Mouse (Mus musculus) intestine, postnatal 0 days (tissue): ENCODE results near the gene Lrig3. TPM values are rescaled to one million over a fixed set of nuclear protein-coding genes. Genes with fewer than 3 reads are reported as not detected.

Source experiments
- ATAC-seq: fragments of 200-750 bp; cut with Nextera tagmentation; 2 replicates; pipeline ENCODE4 v1.8.0; 2017; ENCODE audit warnings: mild to moderate bottlenecking, moderate TSS enrichment, moderate library complexity
- H3K27ac ChIP-seq: fragments of 300-500 bp; sonication (generic); 2 replicates; pipeline ENCODE4 v1.5.1; 2014; ENCODE audit warnings: mild to moderate bottlenecking, low read depth, low read length, moderate library complexity
- H3K27me3 ChIP-seq: fragments of 300-500 bp; sonication (generic); replicated peaks from 2 replicates; pipeline ENCODE4 v1.6.1; 2014; ENCODE audit warnings: low read length, mixed read lengths; ENCODE audit not compliant: control insufficient read depth, insufficient read depth
- H3K36me3 ChIP-seq: fragments of 300-500 bp; sonication (generic); 2 replicates; pipeline ENCODE4 v1.6.1; 2014; ENCODE audit warnings: mild to moderate bottlenecking, moderate library complexity; ENCODE audit not compliant: control insufficient read depth, insufficient read depth
- H3K4me1 ChIP-seq: fragments of 300-500 bp; sonication (generic); replicated peaks from 2 replicates; pipeline ENCODE4 v1.6.1; 2014; ENCODE audit warnings: antibody characterized with exemption, low read length, mixed read lengths; ENCODE audit not compliant: control insufficient read depth, insufficient read depth
- H3K4me2 ChIP-seq: fragments of 300-500 bp; sonication (generic); replicated peaks from 2 replicates; pipeline ENCODE4 v1.6.1; 2014; ENCODE audit warnings: low read depth, mild to moderate bottlenecking, moderate library complexity
- H3K4me3 ChIP-seq: fragments of 300-500 bp; sonication (generic); 2 replicates; pipeline ENCODE4 v1.5.1; 2014; ENCODE audit warnings: low read depth, low read length
- H3K9ac ChIP-seq: fragments of 300-500 bp; sonication (generic); 2 replicates; pipeline ENCODE4 v1.6.1; 2014; ENCODE audit warnings: mild to moderate bottlenecking, low read depth, low read length
- H3K9me3 ChIP-seq: fragments of 300-500 bp; sonication (generic); 2 replicates; pipeline ENCODE4 v1.6.1; 2016; ENCODE audit warnings: mixed run types; ENCODE audit not compliant: control insufficient read depth
- CTCF ChIP-seq: sonication (generic); IDR thresholded peaks from 2 replicates; pipeline ENCODE4 v1.5.1; 2016; ENCODE audit warnings: low read depth, mild to moderate bottlenecking, control low read depth, antibody characterized with exemption, moderate library complexity
- WGBS: fragments of 180-500 bp; shearing (Covaris S2); extraction: QIAGEN DNeasy Blood & Tissue Kit; methylation state at CpG from one replicate; pipeline ENCODE4 v1.1.7; 2014; 5-methylcytosine and 5-hydroxymethylcytosine counted together
- polyA plus RNA-seq: library from polyadenylated mRNA; unstranded; fragments of >200 nt; fragmentation: Nextera tagmentation; extraction: Ambion mirVana; gene quantifications from 2 replicates; pipeline ENCODE4 v1.2.1, GENCODE M21; 2015

Lrig3 gene
- polyA plus RNA-seq, 1 experiment from 2014 or later, result 6.7 TPM

- Histone ChIP-seq H3K4me3 (no peak overlapping the region), H3K9ac (no peak overlapping the region), H3K27ac (peak overlapping the region; percentile 36; the same call in 1 of the 2 replicates), H3K27me3 (no peaks in the 10 kb centered on the region; the same call in 1 of the 2 replicates), H3K4me2 (peak overlapping the region; percentile 52), H3K9me3 (no peaks in the 10 kb centered on the region), H3K36me3 (no peaks in the 10 kb centered on the region), H3K4me1 (peaks cover 6% of the 10 kb centered on the region)
- 28% methylated on average over 9 of the region's 9 CpGs for WGBS
- peak; percentile 72 for ATAC-seq
- TF ChIP-seq CTCF, result 0 out of 2 replicates have a peak, but pooled peaks have one; percentile 8
These were observed 4.4 kb upstream of the Lrig3 start for GRCm38 (mm10) chr10:125961411-125962107.

- H3K4me3 ChIP-seq, result no peak overlapping the region
- no peak for TF ChIP-seq CTCF
- WGBS, result 38% methylated on average over 3 of the region's 3 CpGs
- no peak overlapping the region for H3K4me2 ChIP-seq
- H3K9me3 ChIP-seq, result no peaks in the 10 kb centered on the region
- H3K27ac ChIP-seq, result no peak overlapping the region
- peaks cover 10% of the 10 kb centered on the region for H3K4me1 ChIP-seq
- H3K27me3 ChIP-seq, result no peaks in the 10 kb centered on the region
- H3K9ac ChIP-seq, result no peak overlapping the region
- ATAC-seq, result peak; percentile 48
- no peaks in the 10 kb centered on the region for H3K36me3 ChIP-seq
These were observed 1.3 kb upstream of the Lrig3 start for GRCm38 (mm10) chr10:125964709-125965108.

- TF ChIP-seq CTCF, result 0 out of 2 replicates have a peak, but pooled peaks have one; percentile 1
- ATAC-seq, result peak; percentile 42
- WGBS, result under 1% methylated on average over 55 of the region's 59 CpGs
These were observed 698 bp downstream of the Lrig3 start for GRCm38 (mm10) chr10:125966481-125967251.

GRCm38 (mm10) chr10:125967436-125968160 is 1.6 kb downstream of the Lrig3 start:
- H3K27ac ChIP-seq, result 0 out of 2 replicates have a peak overlapping the region, but pooled peaks have one; percentile 93
- no peak for ATAC-seq
- H3K4me1 ChIP-seq, result peaks cover 14% of the 10 kb centered on the region
- WGBS, result 14% methylated on average over 14 of the region's 14 CpGs
- peak overlapping the region; percentile 91 for H3K4me2 ChIP-seq
- H3K9ac ChIP-seq, result peak overlapping the region; percentile 89
- no peaks in the 10 kb centered on the region for H3K36me3 ChIP-seq
- no peaks in the 10 kb centered on the region for H3K27me3 ChIP-seq
- peak overlapping the region; percentile 86 for H3K4me3 ChIP-seq
- H3K9me3 ChIP-seq, result no peaks in the 10 kb centered on the region
- no peak for TF ChIP-seq CTCF

More at GRCm38 (mm10) chr10:125966481-125967251, 698 bp downstream of the Lrig3 start:
- H3K4me1 ChIP-seq, result peaks cover 16% of the 10 kb centered on the region
- no peaks in the 10 kb centered on the region for H3K9me3 ChIP-seq
- peak overlapping the region; percentile 91 for H3K4me2 ChIP-seq
- H3K9ac ChIP-seq, result peak overlapping the region; percentile 89
- peak overlapping the region; percentile 93 for H3K27ac ChIP-seq
- H3K36me3 ChIP-seq, result no peaks in the 10 kb centered on the region
- H3K27me3 ChIP-seq, result no peaks in the 10 kb centered on the region
- H3K4me3 ChIP-seq, result peak overlapping the region; percentile 86

- H3K4me1 ChIP-seq, result peaks cover 10% of the 10 kb centered on the region
- H3K27ac ChIP-seq, result peak overlapping the region; percentile 63; the same call in 1 of the 2 replicates
- H3K9ac ChIP-seq, result peak overlapping the region; percentile 32; the same call in 1 of the 2 replicates
- no peak for TF ChIP-seq CTCF
- H3K4me2 ChIP-seq, result peak overlapping the region; percentile 91
- WGBS, result 26% methylated on average over 16 of the region's 16 CpGs
- peak overlapping the region; percentile 86 for H3K4me3 ChIP-seq
- H3K27me3 ChIP-seq, result no peaks in the 10 kb centered on the region
- no peaks in the 10 kb centered on the region for H3K9me3 ChIP-seq
- ATAC-seq, result no peak
- H3K36me3 ChIP-seq, result no peaks in the 10 kb centered on the region
These were observed 2.5 kb downstream of the Lrig3 start for GRCm38 (mm10) chr10:125968191-125969132.
